Mouse (Mus musculus) hindbrain, embryonic 15.5 days (tissue): Measurements from ENCODE around the gene Zc3hav1l. TPM values are rescaled to one million over a fixed set of nuclear protein-coding genes. Genes with fewer than 3 reads are reported as not detected.

Experiments used
- ATAC-seq: fragments of 200-750 bp; cut with Nextera tagmentation; 2 replicates; pipeline ENCODE4 v1.8.0; 2017; ENCODE audit warnings: low read depth, moderate number of reproducible peaks, moderate TSS enrichment; ENCODE audit not compliant: low FRiP score
- H3K27ac ChIP-seq: fragments of 300-500 bp; sonication (generic); replicated peaks from 2 replicates; pipeline ENCODE4 v1.5.1; 2015; ENCODE audit warnings: mild to moderate bottlenecking, inconsistent platforms
- H3K27me3 ChIP-seq: fragments of 300-500 bp; sonication (generic); 2 replicates; pipeline ENCODE4 v1.6.1; 2015; ENCODE audit warnings: control low read depth, inconsistent platforms
- H3K36me3 ChIP-seq: fragments of 300-500 bp; sonication (generic); 2 replicates; pipeline ENCODE4 v1.6.1; 2015; ENCODE audit warnings: control low read depth, inconsistent platforms
- H3K4me1 ChIP-seq: fragments of 300-500 bp; sonication (generic); replicated peaks from 2 replicates; pipeline ENCODE4 v1.6.1; 2015; ENCODE audit warnings: control low read depth, inconsistent platforms
- H3K4me2 ChIP-seq: fragments of 300-500 bp; sonication (generic); 2 replicates; pipeline ENCODE4 v1.6.1; 2015; ENCODE audit warnings: moderate library complexity, mild to moderate bottlenecking, inconsistent platforms
- H3K4me3 ChIP-seq: fragments of 300-500 bp; sonication (generic); 2 replicates; pipeline ENCODE4 v1.5.1; 2015; ENCODE audit warnings: mild to moderate bottlenecking, inconsistent platforms
- H3K9ac ChIP-seq: fragments of 300-500 bp; sonication (generic); 2 replicates; pipeline ENCODE4 v1.6.1; 2015; ENCODE audit warnings: inconsistent platforms
- H3K9me3 ChIP-seq: fragments of 300-500 bp; sonication (generic); 2 replicates; pipeline ENCODE4 v1.6.1; 2016; ENCODE audit warnings: control low read depth, inconsistent platforms
- WGBS: fragments of 180-500 bp; shearing (Covaris S2); methylation state at CpG from one replicate; pipeline ENCODE4 v1.1.7; 2015; 5-methylcytosine and 5-hydroxymethylcytosine counted together
- polyA plus RNA-seq: library from polyadenylated mRNA; unstranded; fragments of >200 nt; fragmentation: Nextera tagmentation; extraction: Ambion mirVana; gene quantifications from 2 replicates; pipeline ENCODE4 v1.2.1, GENCODE M21; 2015

The Zc3hav1l gene
- polyA plus RNA-seq, 1 experiment from 2014 or later, result 7.4 TPM

DNA sequence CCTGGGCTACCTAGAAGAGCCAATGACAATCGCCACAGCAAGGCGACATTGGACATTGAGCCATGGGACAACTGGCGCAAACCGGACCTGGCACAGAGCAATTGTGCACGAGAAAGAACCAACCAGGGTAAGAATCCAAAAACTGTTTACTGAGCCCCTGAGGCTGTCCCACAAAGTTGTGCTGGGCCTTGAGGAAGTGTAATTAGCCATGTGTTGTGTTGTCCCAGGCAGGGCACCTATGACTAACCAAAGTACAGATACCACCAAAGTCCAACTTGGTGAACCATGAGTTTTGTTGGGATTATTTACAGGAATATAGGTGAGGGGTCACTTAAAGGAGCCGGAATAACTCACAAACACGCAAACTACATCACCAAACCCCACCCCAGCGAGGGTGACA is 41.6 kb downstream of the Zc3hav1l start:
- ATAC-seq, result no peak
- H3K27me3 ChIP-seq, result no peaks in the 10 kb centered on the region
- H3K36me3 ChIP-seq, result no peaks in the 10 kb centered on the region
- H3K9me3 ChIP-seq, result no peaks in the 10 kb centered on the region
- H3K4me3 ChIP-seq, result no peak overlapping the region
- WGBS, result 98% methylated on average over 8 of the region's 8 CpGs
- H3K4me1 ChIP-seq, result peaks cover 11% of the 10 kb centered on the region
- H3K27ac ChIP-seq, result no peak overlapping the region
- no peak overlapping the region for H3K4me2 ChIP-seq
- H3K9ac ChIP-seq, result no peak overlapping the region

DNA sequence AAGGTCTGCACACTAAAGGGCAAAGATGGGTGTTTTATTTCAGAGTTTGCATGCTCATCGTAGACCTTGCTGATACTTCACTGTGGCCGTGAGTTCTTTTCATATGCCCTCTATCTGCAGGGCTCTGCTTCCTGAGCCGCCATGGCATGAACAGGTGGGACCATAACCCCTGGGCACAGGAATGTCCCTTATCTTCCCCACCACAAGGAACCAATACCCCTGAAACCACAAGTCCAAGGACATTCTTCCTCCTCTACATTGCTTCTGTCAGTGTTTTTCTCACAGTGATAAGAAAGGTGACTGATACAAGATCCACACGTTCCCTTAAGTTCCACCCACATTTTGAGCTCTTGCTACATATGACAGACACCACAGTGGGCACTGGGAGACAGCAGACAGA is 42.3 kb downstream of the Zc3hav1l start:
- Histone ChIP-seq H3K9me3 (no peaks in the 10 kb centered on the region), H3K27me3 (no peaks in the 10 kb centered on the region), H3K27ac (no peak overlapping the region), H3K4me3 (no peak overlapping the region), H3K4me1 (peaks cover 18% of the 10 kb centered on the region), H3K9ac (no peak overlapping the region), H3K4me2 (no peak overlapping the region), H3K36me3 (no peaks in the 10 kb centered on the region)
- no peak for ATAC-seq
- 96% methylated on average over 4 of the region's 4 CpGs for WGBS

DNA sequence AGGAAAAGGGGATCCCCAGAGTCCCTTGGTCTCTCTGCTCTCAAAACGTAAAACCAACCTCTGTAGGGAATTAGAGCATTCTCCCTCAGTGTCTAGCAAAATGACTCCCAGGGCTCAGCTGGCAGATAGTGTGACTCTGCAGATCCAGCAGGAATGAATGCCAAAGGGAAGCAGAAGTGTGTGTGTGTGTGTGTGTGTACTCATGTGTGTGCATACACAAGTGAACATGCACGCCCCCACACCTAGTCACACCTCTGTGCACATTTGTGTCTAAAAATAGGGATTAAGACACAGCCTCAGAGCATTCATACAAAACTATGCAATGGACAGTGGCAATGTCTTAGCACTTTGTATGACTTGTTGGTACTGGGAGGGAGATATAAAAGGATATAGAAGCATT is 43.3 kb downstream of the Zc3hav1l start:
- Histone ChIP-seq H3K4me3 (no peak overlapping the region), H3K36me3 (no peaks in the 10 kb centered on the region), H3K27me3 (no peaks in the 10 kb centered on the region), H3K9ac (no peak overlapping the region), H3K4me2 (no peak overlapping the region), H3K4me1 (peaks cover 28% of the 10 kb centered on the region), H3K27ac (no peak overlapping the region), H3K9me3 (no peaks in the 10 kb centered on the region)
- 40% methylated on average over 2 of the region's 2 CpGs for WGBS
- no peak for ATAC-seq

DNA sequence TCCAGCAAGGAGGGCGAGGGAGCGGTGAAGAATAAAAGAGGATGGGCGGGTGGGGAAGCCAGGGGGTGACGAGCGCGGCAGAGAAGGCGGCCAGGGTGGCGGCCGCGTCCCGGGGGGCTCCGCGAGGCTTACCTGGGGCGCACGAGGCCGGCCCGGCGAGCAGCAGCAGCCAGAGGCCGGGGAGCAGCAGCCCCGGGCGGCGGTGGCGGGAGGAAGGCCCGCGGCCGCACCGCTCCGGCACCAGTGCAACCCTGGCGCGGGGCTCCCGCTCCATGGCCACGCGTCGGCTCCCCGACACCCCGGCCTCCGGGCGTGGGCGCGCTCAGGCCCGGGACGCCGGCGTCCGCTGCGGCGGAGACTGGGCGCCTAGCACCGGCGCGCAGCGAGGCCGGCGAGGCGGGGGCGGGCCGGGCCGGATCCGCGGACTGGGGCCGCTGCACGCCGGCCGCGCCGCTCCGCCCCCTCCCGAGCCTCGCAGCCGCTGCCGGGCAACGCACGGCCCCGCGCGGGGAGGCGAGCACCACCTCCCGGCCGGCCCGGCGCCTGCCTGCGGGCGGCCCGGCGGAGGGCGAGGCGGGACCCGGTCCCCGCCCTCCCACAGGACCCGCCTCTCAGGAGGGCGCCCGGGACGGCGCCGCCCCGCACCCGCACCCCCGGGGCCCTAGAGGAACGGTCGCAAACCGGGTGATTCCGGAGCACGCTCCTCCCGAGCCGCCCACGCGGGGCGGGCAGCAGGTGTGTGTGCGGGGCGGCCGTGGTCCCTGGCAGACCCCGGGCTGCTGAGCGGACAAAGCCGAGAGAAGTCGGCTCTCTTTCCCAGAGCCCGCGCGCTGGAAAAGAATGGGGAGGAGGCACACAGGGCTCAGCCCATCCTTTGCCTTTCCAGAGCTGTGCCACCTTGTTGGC is 45.1 kb downstream of the Zc3hav1l start, which contains the start of gene D630045J12Rik:
D630045J12Rik (minus strand) TSS at position 274 of the 906 bp plus-strand sequence.
- peak within 1 kb of the TSS; percentile 74 for H3K4me3 ChIP-seq
- H3K9me3 ChIP-seq, result no peaks in the 10 kb centered on the region
- under 1% methylated on average over 92 of the region's 118 CpGs for WGBS
- H3K4me1 ChIP-seq, result peaks cover 44% of the 10 kb centered on the region
- H3K9ac ChIP-seq, result peak within 1 kb of the TSS; percentile 92
- peak within 1 kb of the TSS; percentile 95 for H3K27ac ChIP-seq
- peak; percentile 94 for ATAC-seq
- H3K4me2 ChIP-seq, result peak within 1 kb of the TSS; percentile 71
- H3K27me3 ChIP-seq, result no peaks in the 10 kb centered on the region
- no peaks in the 10 kb centered on the region for H3K36me3 ChIP-seq

DNA sequence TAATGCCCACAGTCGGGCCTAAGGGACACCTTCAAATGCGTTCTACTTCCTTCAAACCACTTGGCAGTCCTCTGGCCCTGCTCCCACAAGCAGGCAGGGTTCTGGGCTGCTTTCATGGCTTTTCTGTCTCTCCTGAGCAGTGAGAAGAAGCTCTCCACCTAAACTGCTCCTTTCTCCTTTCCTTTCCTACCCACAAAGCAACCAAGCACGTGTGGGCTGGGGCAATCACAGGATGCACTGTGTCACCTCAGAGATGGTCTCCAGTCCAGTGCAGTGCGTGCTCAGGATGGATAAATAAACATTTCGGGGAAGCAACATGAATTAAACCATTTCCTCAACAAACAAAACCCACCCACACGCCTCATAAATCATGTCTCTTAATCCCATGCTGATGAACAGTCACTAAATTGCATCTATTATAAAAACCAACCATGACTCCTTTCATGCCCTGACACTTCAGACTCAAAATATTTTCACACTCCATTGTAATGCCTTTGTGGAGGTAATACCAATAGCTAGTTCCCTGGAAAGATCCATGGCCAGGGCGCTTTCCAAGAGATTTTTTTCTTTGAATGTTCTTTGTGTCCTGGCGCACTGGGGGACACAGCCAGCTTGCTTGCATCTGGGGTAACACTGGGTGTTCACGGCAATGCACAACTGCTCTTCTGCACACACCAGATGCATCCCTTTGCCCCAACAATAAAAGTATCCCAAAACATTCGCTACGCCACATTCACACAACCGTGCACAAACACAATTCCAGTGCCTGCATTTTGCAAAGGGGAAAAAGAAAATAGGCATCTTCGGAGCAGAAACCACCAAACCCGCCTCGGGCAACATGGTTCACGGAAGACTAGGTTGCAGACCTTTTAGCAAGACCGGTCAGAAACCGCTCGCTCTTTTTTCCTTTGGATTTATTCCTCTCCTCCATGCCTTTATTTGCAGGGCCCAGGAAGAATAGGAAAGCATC is 46.0 kb downstream of the Zc3hav1l start:
- H3K27me3 ChIP-seq, result no peaks in the 10 kb centered on the region
- WGBS, result 3% methylated on average over 19 of the region's 19 CpGs
- peak overlapping the region; percentile 74 for H3K4me3 ChIP-seq
- peaks cover 51% of the 10 kb centered on the region for H3K4me1 ChIP-seq
- H3K4me2 ChIP-seq, result peak overlapping the region; percentile 71
- H3K27ac ChIP-seq, result peak overlapping the region; percentile 95
- H3K9ac ChIP-seq, result peak overlapping the region; percentile 92
- peak; percentile 1; the same call in 1 of the 2 replicates for ATAC-seq
- no peaks in the 10 kb centered on the region for H3K36me3 ChIP-seq
- no peaks in the 10 kb centered on the region for H3K9me3 ChIP-seq

DNA sequence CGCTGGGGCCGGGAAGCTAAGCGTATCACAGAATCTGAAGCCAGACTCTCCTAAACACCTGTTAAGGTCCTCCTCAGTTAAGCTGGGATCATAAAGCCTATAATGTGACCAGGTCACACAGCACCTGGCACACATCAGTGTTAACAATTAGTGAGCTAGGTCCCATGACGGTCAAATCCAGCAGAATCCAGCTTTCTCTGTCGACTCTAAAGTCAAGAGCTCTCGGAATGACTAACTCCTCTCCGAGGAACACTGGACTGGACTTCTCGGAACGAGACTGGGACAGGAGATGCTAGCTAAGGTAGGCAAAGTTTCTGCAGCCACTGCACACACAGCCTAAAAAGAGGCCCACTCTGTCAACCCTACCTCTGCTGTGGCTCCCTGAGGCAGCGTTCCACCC is 46.9 kb downstream of the Zc3hav1l start:
- Histone ChIP-seq H3K4me2 (peak overlapping the region; percentile 71), H3K9me3 (no peaks in the 10 kb centered on the region), H3K4me1 (peaks cover 53% of the 10 kb centered on the region), H3K9ac (peak overlapping the region; percentile 92), H3K27ac (peak overlapping the region; percentile 95), H3K27me3 (no peaks in the 10 kb centered on the region), H3K36me3 (no peaks in the 10 kb centered on the region), H3K4me3 (peak overlapping the region; percentile 74)
- 47% methylated on average over 10 of the region's 10 CpGs for WGBS
- no peak for ATAC-seq

DNA sequence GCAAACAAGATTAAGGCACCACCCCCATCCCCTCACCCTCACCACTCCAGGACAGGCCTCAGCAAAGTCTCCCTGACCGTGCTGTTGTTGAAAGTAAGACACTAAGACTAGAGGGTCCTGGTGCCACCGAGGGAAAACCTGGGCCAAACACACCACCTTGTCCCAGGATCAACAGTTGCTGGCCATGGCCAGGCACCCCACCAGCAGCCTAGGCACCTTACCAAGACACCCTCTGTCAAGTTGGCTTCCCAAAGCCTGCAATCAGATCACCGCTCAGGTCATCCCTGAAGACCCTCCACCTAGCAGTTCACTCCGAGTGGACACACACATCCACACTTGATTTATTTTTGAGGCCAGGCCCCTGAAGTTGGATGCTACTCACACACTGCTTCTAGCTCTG is 47.6 kb downstream of the Zc3hav1l start:
- Histone ChIP-seq H3K4me1 (peaks cover 53% of the 10 kb centered on the region), H3K27ac (no peak overlapping the region), H3K27me3 (no peaks in the 10 kb centered on the region), H3K36me3 (no peaks in the 10 kb centered on the region), H3K9me3 (no peaks in the 10 kb centered on the region), H3K4me2 (peak overlapping the region; percentile 71), H3K4me3 (peak overlapping the region; percentile 74), H3K9ac (no peak overlapping the region)
- WGBS, result 71% methylated on average over 4 of the region's 4 CpGs
- no peak for ATAC-seq

DNA sequence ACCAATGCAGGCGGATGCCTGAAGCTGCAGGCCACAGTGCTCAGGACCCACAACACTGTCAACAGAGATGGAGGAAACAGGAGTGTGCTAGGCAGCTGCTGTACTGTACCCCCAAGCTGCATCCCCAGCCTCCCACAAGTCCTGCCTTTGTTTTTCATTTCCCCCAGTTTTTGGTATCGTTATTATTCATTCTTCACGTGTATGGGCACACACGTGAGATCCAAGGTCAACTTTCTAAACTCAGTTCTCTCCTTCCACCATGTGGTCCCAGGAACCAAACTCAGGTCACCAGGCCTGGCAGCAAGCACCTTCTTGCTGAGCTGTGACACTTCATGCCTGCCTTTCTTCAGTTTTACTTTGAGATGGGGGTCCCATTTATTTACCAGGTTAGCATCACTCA is 51.7 kb downstream of the Zc3hav1l start:
- Histone ChIP-seq H3K4me1 (peaks cover 68% of the 10 kb centered on the region), H3K27me3 (no peaks in the 10 kb centered on the region), H3K27ac (no peak overlapping the region), H3K9me3 (no peaks in the 10 kb centered on the region), H3K9ac (no peak overlapping the region), H3K4me2 (no peak overlapping the region), H3K36me3 (no peaks in the 10 kb centered on the region), H3K4me3 (no peak overlapping the region)
- no peak for ATAC-seq
- 90% methylated on average over 4 of the region's 4 CpGs for WGBS

DNA sequence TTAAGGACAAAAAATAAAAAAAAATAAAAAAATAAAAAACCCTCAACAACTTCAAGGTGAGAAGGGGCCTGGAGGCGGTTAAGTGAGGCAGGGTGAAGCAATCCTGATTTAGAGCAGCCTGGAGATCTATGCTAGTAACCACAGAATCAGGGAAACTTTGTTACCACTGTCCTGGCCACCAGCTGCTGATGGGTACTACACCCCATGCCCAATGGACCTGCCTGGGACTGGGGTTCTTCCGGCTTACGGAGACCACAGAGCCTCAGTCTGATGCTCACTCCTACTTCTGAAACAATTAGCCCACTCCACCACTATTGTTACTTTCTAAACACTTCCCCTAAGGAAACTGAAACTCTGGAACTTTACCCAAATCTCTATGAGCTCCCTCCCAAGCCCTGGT is 54.3 kb downstream of the Zc3hav1l start:
- H3K4me2 ChIP-seq, result no peak overlapping the region
- no peak overlapping the region for H3K4me3 ChIP-seq
- no peaks in the 10 kb centered on the region for H3K9me3 ChIP-seq
- no peak for ATAC-seq
- 95% methylated on average over 3 of the region's 3 CpGs for WGBS
- no peak overlapping the region for H3K9ac ChIP-seq
- no peaks in the 10 kb centered on the region for H3K27me3 ChIP-seq
- H3K27ac ChIP-seq, result no peak overlapping the region
- peaks cover 55% of the 10 kb centered on the region for H3K4me1 ChIP-seq
- H3K36me3 ChIP-seq, result no peaks in the 10 kb centered on the region

DNA sequence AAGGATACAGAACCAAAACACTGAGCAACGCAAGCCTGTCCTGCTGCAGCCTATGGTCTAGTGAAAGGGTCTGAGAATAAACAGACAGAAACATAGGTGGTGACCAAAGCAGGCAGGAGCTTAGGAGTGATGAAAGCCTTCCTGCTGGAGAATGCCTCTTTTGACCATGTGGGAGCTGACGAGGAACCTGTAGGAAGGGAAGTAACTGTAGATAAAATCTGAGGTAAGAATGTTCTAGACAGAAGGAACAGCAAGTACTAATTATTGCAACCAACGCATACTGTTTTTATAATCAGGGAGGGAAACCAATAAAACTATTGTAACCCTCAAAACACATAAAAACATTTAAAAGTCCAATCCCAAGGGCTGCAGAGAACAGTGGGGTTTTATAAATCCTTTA is 54.9 kb downstream of the Zc3hav1l start:
- Histone ChIP-seq H3K4me1 (peaks cover 50% of the 10 kb centered on the region), H3K4me2 (no peak overlapping the region), H3K36me3 (no peaks in the 10 kb centered on the region), H3K4me3 (no peak overlapping the region), H3K9ac (no peak overlapping the region), H3K27me3 (no peaks in the 10 kb centered on the region), H3K9me3 (no peaks in the 10 kb centered on the region), H3K27ac (no peak overlapping the region)
- 75% methylated on average over 3 of the region's 3 CpGs for WGBS
- no peak for ATAC-seq

DNA sequence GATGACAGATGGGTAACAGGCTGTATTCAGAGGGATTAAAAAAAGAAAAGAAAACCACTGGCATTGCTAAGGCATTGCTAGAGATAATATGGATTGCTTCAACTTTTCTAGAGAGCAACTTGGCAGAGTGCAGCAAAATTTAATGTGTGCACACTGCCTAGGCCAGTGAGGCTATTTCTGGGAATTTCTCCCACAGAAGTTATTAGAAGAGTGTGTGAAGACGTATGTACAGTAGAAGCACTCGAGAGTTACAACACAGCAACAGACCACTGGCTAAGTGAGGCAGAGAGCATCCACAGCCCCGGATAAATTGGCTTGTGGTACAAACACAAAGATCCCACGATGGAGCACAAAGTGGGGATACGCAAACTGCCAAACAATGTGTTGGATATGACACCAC is 56.2 kb downstream of the Zc3hav1l start:
- no peaks in the 10 kb centered on the region for H3K9me3 ChIP-seq
- no peak overlapping the region for H3K27ac ChIP-seq
- H3K9ac ChIP-seq, result no peak overlapping the region
- no peak overlapping the region for H3K4me2 ChIP-seq
- H3K4me3 ChIP-seq, result no peak overlapping the region
- H3K4me1 ChIP-seq, result peaks cover 39% of the 10 kb centered on the region
- ATAC-seq, result no peak
- H3K27me3 ChIP-seq, result no peaks in the 10 kb centered on the region
- no peaks in the 10 kb centered on the region for H3K36me3 ChIP-seq
- WGBS, result 80% methylated on average over 5 of the region's 5 CpGs
